Mouse (Mus musculus) ES-Bruce4 (cell line): Measurements from ENCODE around the gene Gm47969. TPM values are rescaled to one million over a fixed set of nuclear protein-coding genes. Genes with fewer than 3 reads are reported as not detected.

Experiments
- H3K27ac ChIP-seq: 2 replicates; pipeline ENCODE4 v1.5.1; 2012; ENCODE audit warnings: low read length, inconsistent platforms; ENCODE audit not compliant: insufficient read depth
- H3K27me3 ChIP-seq: 2 replicates; pipeline ENCODE4 v1.6.1; 2012; ENCODE audit warnings: mild to moderate bottlenecking, low read length, inconsistent platforms; ENCODE audit not compliant: control insufficient read depth, poor library complexity, insufficient read depth, severe bottlenecking
- H3K36me3 ChIP-seq: 2 replicates; pipeline ENCODE4 v1.6.1; 2012; ENCODE audit warnings: inconsistent platforms, mild to moderate bottlenecking, low read length, moderate library complexity; ENCODE audit not compliant: control insufficient read depth, poor library complexity, insufficient read depth, severe bottlenecking
- H3K4me1 ChIP-seq: one replicate; pipeline ENCODE4 v1.8.1; 2011; ENCODE audit warnings: low read length; ENCODE audit not compliant: control insufficient read depth, insufficient read depth
- H3K4me3 ChIP-seq: 2 replicates; pipeline ENCODE4 v1.5.1; 2011; ENCODE audit warnings: low read depth, mild to moderate bottlenecking, low read length
- H3K9ac ChIP-seq: 2 replicates; pipeline ENCODE4 v1.6.1; 2012; ENCODE audit warnings: low read depth, mild to moderate bottlenecking, inconsistent platforms; ENCODE audit not compliant: poor library complexity, severe bottlenecking
- H3K9me3 ChIP-seq: replicated peaks from 2 replicates; pipeline ENCODE4 v1.6.1; 2012; ENCODE audit warnings: mild to moderate bottlenecking, low read length, inconsistent platforms; ENCODE audit not compliant: control insufficient read depth, poor library complexity, insufficient read depth, severe bottlenecking
- CTCF ChIP-seq: IDR thresholded peaks from one replicate; pipeline ENCODE4 v1.8.1; 2011; ENCODE audit warnings: low read depth, low read length
- EP300 ChIP-seq: IDR thresholded peaks from 2 replicates; pipeline ENCODE4 v1.6.1; 2011; ENCODE audit warnings: low read depth, low read length; ENCODE audit not compliant: insufficient read depth
- POLR2A ChIP-seq: IDR thresholded peaks from one replicate; pipeline ENCODE4 v1.8.1; 2011; ENCODE audit warnings: low read length; ENCODE audit not compliant: insufficient read depth
- polyA plus RNA-seq: library from polyadenylated mRNA; stranded (reverse); fragments of >200 nt; gene quantifications from 2 replicates; pipeline ENCODE4 v1.2.4, GENCODE M21; 2011; ENCODE audit warnings: low read depth; ENCODE audit not compliant: missing spikeins, insufficient read depth, insufficient read length

Gene Gm47969
- polyA plus RNA-seq, 1 experiment = not detected

DNA sequence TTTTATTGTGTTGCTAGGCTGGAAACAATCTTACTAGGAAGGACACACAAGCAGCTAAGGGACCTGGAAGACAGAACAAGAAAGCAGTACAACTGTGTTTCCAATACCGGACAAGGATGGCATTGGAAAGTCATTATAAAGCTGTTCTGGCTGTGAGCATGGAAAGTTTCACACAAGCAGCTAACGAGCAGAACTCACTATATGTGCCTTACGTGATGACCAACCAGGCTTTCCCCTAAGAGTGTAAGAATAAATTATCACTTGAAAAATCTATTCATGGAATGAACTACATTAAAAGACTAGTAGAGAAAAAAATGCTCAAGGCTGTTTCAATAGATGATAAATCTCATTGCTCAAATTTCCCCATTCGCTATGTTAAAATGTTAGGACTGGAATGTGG, 21.8 kb downstream of the Gm47969 start:
- Histone ChIP-seq H3K27ac (no peak overlapping the region), H3K9ac (no peak overlapping the region), H3K27me3 (no peaks in the 10 kb centered on the region), H3K4me1 (no peaks in the 10 kb centered on the region), H3K36me3 (no peaks in the 10 kb centered on the region), H3K9me3 (no peaks in the 10 kb centered on the region), H3K4me3 (no peak overlapping the region)
- TF ChIP-seq POLR2A (no peak), CTCF (no peak), EP300 (no peak)

GRCm38 (mm10) chr1:83067205-83067604, 22.5 kb downstream of the Gm47969 start:
- no peaks in the 10 kb centered on the region for H3K36me3 ChIP-seq
- H3K4me3 ChIP-seq = no peak overlapping the region
- TF ChIP-seq CTCF (no peak), EP300 (no peak), POLR2A (no peak)
- no peaks in the 10 kb centered on the region for H3K27me3 ChIP-seq
- no peaks in the 10 kb centered on the region for H3K4me1 ChIP-seq
- no peak overlapping the region for H3K27ac ChIP-seq
- no peak overlapping the region for H3K9ac ChIP-seq
- no peaks in the 10 kb centered on the region for H3K9me3 ChIP-seq

- Histone ChIP-seq H3K36me3 (no peaks in the 10 kb centered on the region), H3K9ac (no peak overlapping the region)
- TF ChIP-seq POLR2A = no peak
- no peak for TF ChIP-seq EP300
- no peak for TF ChIP-seq CTCF
Observed at GRCm38 (mm10) chr1:83075526-83076189, 30.9 kb downstream of the Gm47969 start.

DNA sequence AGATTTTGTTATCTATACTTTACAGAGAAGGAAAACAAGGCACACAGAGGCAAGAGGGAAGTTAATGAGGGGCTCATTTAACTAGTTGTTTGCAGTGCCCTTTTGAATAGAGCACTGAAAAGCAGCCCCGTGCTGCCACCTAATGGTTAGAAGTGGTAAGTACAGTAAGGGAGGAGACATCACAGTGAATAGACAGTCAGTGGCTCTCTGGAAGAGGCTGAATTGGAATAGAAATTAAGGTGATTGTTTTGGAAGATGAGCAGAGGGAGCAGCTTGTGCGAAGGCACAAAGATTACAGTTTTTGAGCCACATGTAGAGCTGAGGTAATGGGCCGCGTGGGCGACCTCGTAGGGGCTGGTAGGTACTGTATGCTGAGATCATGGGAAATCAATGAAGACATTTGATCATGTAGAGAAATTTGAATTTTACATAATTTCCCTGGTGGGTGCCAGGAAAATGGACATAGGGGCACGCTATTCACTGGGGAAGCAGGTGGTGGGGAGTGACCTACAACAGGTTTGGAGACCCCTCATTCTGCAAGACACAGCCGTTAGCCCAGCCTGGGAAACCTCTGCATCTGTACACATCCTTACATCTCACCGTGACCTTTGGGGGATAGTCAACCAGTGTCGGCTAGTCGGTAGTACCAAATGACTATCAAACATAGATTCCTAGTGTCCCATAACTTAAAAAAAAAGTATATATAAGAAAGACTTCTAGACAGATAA, 31.6 kb downstream of the Gm47969 start:
- Histone ChIP-seq H3K4me1 (no peaks in the 10 kb centered on the region), H3K27me3 (no peaks in the 10 kb centered on the region), H3K9me3 (no peaks in the 10 kb centered on the region), H3K9ac (no peak overlapping the region), H3K27ac (no peak overlapping the region), H3K36me3 (no peaks in the 10 kb centered on the region), H3K4me3 (no peak overlapping the region)
- TF ChIP-seq CTCF (peak; percentile 4), EP300 (no peak)

More at GRCm38 (mm10) chr1:83075526-83076189, 30.9 kb downstream of the Gm47969 start:
- H3K4me1 ChIP-seq = no peaks in the 10 kb centered on the region
- H3K4me3 ChIP-seq = no peak overlapping the region
- H3K27me3 ChIP-seq = no peaks in the 10 kb centered on the region
- H3K27ac ChIP-seq = no peak overlapping the region
- H3K9me3 ChIP-seq = no peaks in the 10 kb centered on the region

DNA sequence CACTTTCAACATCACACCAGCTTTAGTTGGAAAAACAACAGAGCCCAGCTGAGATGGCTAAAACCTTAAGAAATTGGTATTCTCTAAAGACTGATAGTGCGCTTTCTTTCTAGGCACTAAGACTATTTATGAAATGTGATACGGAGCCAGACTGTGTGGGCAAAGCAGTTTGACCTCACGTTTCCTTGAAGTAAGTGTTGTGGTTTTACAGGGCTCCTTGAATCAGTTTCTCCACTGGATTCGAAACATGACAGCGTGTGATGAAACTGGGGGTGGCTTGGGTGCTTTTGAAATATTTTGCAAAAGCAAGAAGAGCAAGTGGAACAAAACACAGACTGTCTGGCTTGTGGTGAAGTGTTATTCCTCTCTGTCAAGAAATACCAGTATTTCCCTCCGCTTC, 32.3 kb downstream of the Gm47969 start:
- Histone ChIP-seq H3K27me3 (no peaks in the 10 kb centered on the region), H3K9me3 (no peaks in the 10 kb centered on the region), H3K9ac (no peak overlapping the region), H3K4me3 (no peak overlapping the region), H3K36me3 (no peaks in the 10 kb centered on the region), H3K27ac (no peak overlapping the region), H3K4me1 (no peaks in the 10 kb centered on the region)
- TF ChIP-seq POLR2A (no peak), CTCF (no peak), EP300 (no peak)

GRCm38 (mm10) chr1:83084790-83085189, 40.1 kb downstream of the Gm47969 start:
- Histone ChIP-seq H3K36me3 (no peaks in the 10 kb centered on the region), H3K4me3 (no peak overlapping the region), H3K27me3 (no peaks in the 10 kb centered on the region; the same call in 1 of the 2 replicates), H3K9me3 (no peaks in the 10 kb centered on the region), H3K4me1 (no peaks in the 10 kb centered on the region), H3K27ac (no peak overlapping the region), H3K9ac (no peak overlapping the region)
- no peak for TF ChIP-seq POLR2A
- no peak for TF ChIP-seq EP300
- no peak for TF ChIP-seq CTCF
